In genomic region chr1:67218339-67218944, GRCm38 (mm10) we compare ENCODE assay signal across 8 mouse cellular contexts.
DNase-seq lines count a peak whose midpoint lies in the region; ATAC-seq lines count a peak whose summit lies in the region.
"Had no signal": no experiment of that assay in that cellular context is flagged by ENCODE, and none has a peak within 500 bp of the region (broad histone marks: within the 10 kb centered on the region; RNA-seq: fewer than 3 reads in every experiment).

No protein-coding gene starts in this region.

- no peak for ATAC-seq in hindbrain, embryonic 13.5 days (ENCODE audit: low FRiP score)
- peak; percentile 60; the same call in 1 of the 2 replicates for ATAC-seq in neural tube, embryonic 14.5 days (ENCODE audit: low read depth)
- no peak for ATAC-seq in activated CD4-positive, CD25-positive, alpha-beta regulatory T cell, adult 4 months

- no peaks in the 10 kb centered on the region for H3K27me3 ChIP-seq in hindbrain, embryonic 13.5 days
- no peaks in the 10 kb centered on the region for H3K27me3 ChIP-seq in neural tube, embryonic 14.5 days (ENCODE audit: control insufficient read depth, insufficient read depth, low read length)

- peaks cover 6% of the 10 kb centered on the region; the same call in 1 of the 2 replicates for H3K4me1 ChIP-seq in hindbrain, embryonic 13.5 days (replicated peaks)
- no peaks in the 10 kb centered on the region for H3K4me1 ChIP-seq in neural tube, embryonic 14.5 days (ENCODE audit: control insufficient read depth, insufficient read depth, low read length)

- H3K27ac ChIP-seq in hindbrain, embryonic 13.5 days: 0 out of 2 replicates have a peak overlapping the region, but pooled peaks have one; percentile 30
- H3K27ac ChIP-seq in neural tube, embryonic 14.5 days (ENCODE audit: low read depth, low read length): no peak overlapping the region; the same call in 1 of the 2 replicates
- H3K27ac ChIP-seq: macrophage had no signal

- peak; percentile 19 to 36 for DNase-seq in left cerebral cortex, adult 18-20 months (ENCODE audit: low spot score in 2 of 2)
- DNase-seq in left cerebral cortex, adult 11 months (ENCODE audit: low spot score): no peak
- peak; percentile 14 to 26 for DNase-seq in adrenal gland, postnatal 36 days
- DNase-seq in kidney, adult 11 months: no peak

- H3K4me3 ChIP-seq in hindbrain, embryonic 13.5 days: no peak overlapping the region
- no peak overlapping the region for H3K4me3 ChIP-seq in neural tube, embryonic 14.5 days (ENCODE audit: low read depth, low read length)

- H3K36me3 ChIP-seq in hindbrain, embryonic 13.5 days: no peaks in the 10 kb centered on the region
- no peaks in the 10 kb centered on the region for H3K36me3 ChIP-seq in neural tube, embryonic 14.5 days (ENCODE audit: control insufficient read depth, insufficient read depth, low read length)

- H3K9ac ChIP-seq in hindbrain, embryonic 13.5 days: no peak overlapping the region
- no peak overlapping the region for H3K9ac ChIP-seq in neural tube, embryonic 14.5 days (replicated peaks; ENCODE audit: low read depth, low read length)

- no peak overlapping the region for H3K4me2 ChIP-seq in hindbrain, embryonic 13.5 days
- H3K4me2 ChIP-seq in neural tube, embryonic 14.5 days (ENCODE audit: low read depth, low read length): no peak overlapping the region

- WGBS in hindbrain, embryonic 13.5 days: 34% methylated on average over 2 of the region's 2 CpGs
- 28% methylated on average over 2 of the region's 2 CpGs for WGBS in neural tube, embryonic 14.5 days

- H3K9me3 ChIP-seq in hindbrain, embryonic 13.5 days: no peaks in the 10 kb centered on the region
- no peaks in the 10 kb centered on the region for H3K9me3 ChIP-seq in neural tube, embryonic 14.5 days (ENCODE audit: control insufficient read depth, low read length)

Comparison
In these comparisons a context has a peak if more than half of its experiments do, and no peak if none do; other contexts are left out.
1. DNase-seq: peak in left cerebral cortex, adult 18-20 months (2 of 2) and adrenal gland, postnatal 36 days (2 of 2); none in left cerebral cortex, adult 11 months (single experiment) and kidney, adult 11 months (single experiment).